Mouse (Mus musculus) heart, adult 2 months (tissue): Measurements from ENCODE around the gene Kpna3.

Experiments
- CTCF ChIP-seq: fragments of 200-600 bp; IDR thresholded peaks from 2 replicates; pipeline ENCODE4 v1.8.1; 2022; ENCODE audit warnings: antibody characterized with exemption, mild to moderate bottlenecking, moderate library complexity
- POLR2A ChIP-seq: fragments of 200-500 bp; IDR thresholded peaks from 2 replicates; pipeline ENCODE4 v1.6.1; 2011; ENCODE audit warnings: mild to moderate bottlenecking, low read depth, low read length, control low read depth; ENCODE audit not compliant: insufficient read depth

DNA sequence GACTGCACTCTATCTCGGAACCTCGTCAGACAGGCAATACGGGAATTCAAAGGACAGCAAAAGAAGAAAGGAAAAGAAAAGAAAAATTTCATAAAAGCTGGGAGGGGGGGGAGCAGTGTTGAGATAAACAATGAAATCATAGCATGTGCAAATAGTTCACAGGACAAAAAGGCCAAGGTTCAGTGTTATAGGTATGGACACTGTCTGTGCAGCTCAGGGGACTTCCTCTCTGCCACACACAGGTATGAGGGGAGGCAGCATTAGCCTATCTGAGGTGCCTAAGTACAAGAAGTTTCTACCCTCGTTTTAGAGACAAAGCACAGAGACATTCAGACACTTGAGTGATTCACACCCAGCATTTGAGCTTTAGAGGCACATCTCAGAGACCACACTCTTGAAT is 118.5 kb downstream of the Kpna3 start:
- TF ChIP-seq POLR2A: no peak
- no peak for TF ChIP-seq CTCF
